ENCODE assay signal across 19 mouse cellular contexts in the genomic region with DNA sequence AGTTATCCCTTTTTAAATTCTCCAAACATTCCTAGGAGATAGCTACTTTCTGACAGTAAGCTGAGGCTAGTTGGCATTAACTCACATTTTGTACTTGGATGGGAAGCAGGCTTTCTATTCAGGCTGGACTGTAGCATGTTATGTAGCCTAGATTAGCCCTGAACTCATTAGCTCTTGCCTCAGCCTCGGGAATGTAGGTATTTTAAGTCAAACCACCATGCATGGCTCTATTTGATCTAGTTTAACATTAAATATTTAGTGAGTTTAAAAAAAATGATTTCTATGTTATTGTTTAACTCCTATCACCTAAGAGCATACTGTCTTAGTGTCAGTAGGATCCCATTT.
A peak's percentile ranks its signal among the peaks of the same experiment; 100 is the strongest.
DNase-seq lines count a peak whose midpoint lies in the region; ATAC-seq and TF ChIP-seq lines count a peak whose summit lies in the region.
"Had no signal": no experiment of that assay in that cellular context is flagged by ENCODE, and none has a peak within 500 bp of the region (broad histone marks: within the 10 kb centered on the region; RNA-seq: fewer than 3 reads in every experiment).

No protein-coding gene starts in this region.

- H3K4me3 ChIP-seq in heart, embryonic 13.5 days = no peak overlapping the region
- H3K4me3 ChIP-seq in heart, embryonic 10.5 days = no peak overlapping the region
- no peak overlapping the region for H3K4me3 ChIP-seq in intestine, embryonic 14.5 days (ENCODE audit: low read depth, low read length)
- H3K4me3 ChIP-seq in intestine, postnatal 0 days (ENCODE audit: low read depth, low read length) = no peak overlapping the region
- H3K4me3 ChIP-seq in neural tube, embryonic 11.5 days (ENCODE audit: low read depth, low read length) = no peak overlapping the region
- H3K4me3 ChIP-seq in neural tube, embryonic 15.5 days (replicated peaks) = no peak overlapping the region
- no peak overlapping the region for H3K4me3 ChIP-seq in embryonic facial prominence, embryonic 15.5 days (replicated peaks)
- H3K4me3 ChIP-seq: embryonic facial prominence, embryonic 13.5 days; forebrain, embryonic 10.5 days; limb, embryonic 12.5 days; liver, embryonic 13.5 days; lung, embryonic 15.5 days; midbrain, embryonic 10.5 days had no signal

- H3K4me2 ChIP-seq in heart, embryonic 13.5 days = no peak overlapping the region
- no peak overlapping the region for H3K4me2 ChIP-seq in intestine, embryonic 14.5 days (ENCODE audit: low read length)
- H3K4me2 ChIP-seq in intestine, postnatal 0 days (replicated peaks; ENCODE audit: low read depth) = no peak overlapping the region
- H3K4me2 ChIP-seq in neural tube, embryonic 11.5 days (ENCODE audit: low read depth) = no peak overlapping the region
- H3K4me2 ChIP-seq in neural tube, embryonic 15.5 days = no peak overlapping the region
- no peak overlapping the region for H3K4me2 ChIP-seq in embryonic facial prominence, embryonic 15.5 days (replicated peaks)
- H3K4me2 ChIP-seq: embryonic facial prominence, embryonic 13.5 days; limb, embryonic 12.5 days; liver, embryonic 13.5 days; lung, embryonic 15.5 days had no signal

- TF ChIP-seq CTCF in intestine, postnatal 0 days (IDR thresholded peaks at IDR 0.05; ENCODE audit: low read depth) = no peak

- H3K36me3 ChIP-seq in heart, embryonic 13.5 days = peaks cover 3% of the 10 kb centered on the region; the same call in 1 of the 2 replicates
- H3K36me3 ChIP-seq in heart, embryonic 10.5 days = peaks cover 3% of the 10 kb centered on the region; the same call in 1 of the 2 replicates
- no peaks in the 10 kb centered on the region for H3K36me3 ChIP-seq in intestine, embryonic 14.5 days (ENCODE audit: control insufficient read depth, insufficient read depth, low read length)
- no peaks in the 10 kb centered on the region for H3K36me3 ChIP-seq in intestine, postnatal 0 days (ENCODE audit: control insufficient read depth, insufficient read depth)
- H3K36me3 ChIP-seq in neural tube, embryonic 11.5 days (ENCODE audit: control insufficient read depth, insufficient read depth, low read length) = no peaks in the 10 kb centered on the region
- no peaks in the 10 kb centered on the region for H3K36me3 ChIP-seq in neural tube, embryonic 15.5 days
- no peaks in the 10 kb centered on the region for H3K36me3 ChIP-seq in embryonic facial prominence, embryonic 15.5 days
- H3K36me3 ChIP-seq: forebrain, embryonic 10.5 days; liver, embryonic 13.5 days; lung, embryonic 15.5 days; midbrain, embryonic 10.5 days had no signal

- 38% methylated on average over 1 of the region's 1 CpGs for WGBS in heart, embryonic 13.5 days
- WGBS in heart, embryonic 10.5 days = 49% methylated on average over 1 of the region's 1 CpGs
- WGBS in intestine, embryonic 14.5 days = 21% methylated on average over 1 of the region's 1 CpGs
- WGBS in intestine, postnatal 0 days = 15% methylated on average over 1 of the region's 1 CpGs
- 68% methylated on average over 1 of the region's 1 CpGs for WGBS in neural tube, embryonic 11.5 days
- 38% methylated on average over 1 of the region's 1 CpGs for WGBS in neural tube, embryonic 15.5 days
- 43% methylated on average over 1 of the region's 1 CpGs for WGBS in embryonic facial prominence, embryonic 15.5 days

- H3K27me3 ChIP-seq in heart, embryonic 13.5 days (replicated peaks) = no peaks in the 10 kb centered on the region
- no peaks in the 10 kb centered on the region for H3K27me3 ChIP-seq in heart, embryonic 10.5 days (ENCODE audit: insufficient read depth, poor library complexity, severe bottlenecking)
- no peaks in the 10 kb centered on the region for H3K27me3 ChIP-seq in intestine, embryonic 14.5 days (replicated peaks; ENCODE audit: control insufficient read depth, insufficient read depth, low read length)
- no peaks in the 10 kb centered on the region for H3K27me3 ChIP-seq in intestine, postnatal 0 days (replicated peaks; ENCODE audit: control insufficient read depth, insufficient read depth, low read length)
- no peaks in the 10 kb centered on the region for H3K27me3 ChIP-seq in neural tube, embryonic 11.5 days (ENCODE audit: control insufficient read depth, insufficient read depth, low read length)
- no peaks in the 10 kb centered on the region for H3K27me3 ChIP-seq in neural tube, embryonic 15.5 days (replicated peaks)
- no peaks in the 10 kb centered on the region for H3K27me3 ChIP-seq in embryonic facial prominence, embryonic 15.5 days
- H3K27me3 ChIP-seq: embryonic facial prominence, embryonic 13.5 days; limb, embryonic 12.5 days; liver, embryonic 13.5 days; lung, embryonic 15.5 days had no signal

- no peak for ATAC-seq in heart, embryonic 13.5 days (ENCODE audit: extremely low read depth, insufficient number of reproducible peaks, low FRiP score, low TSS enrichment)
- ATAC-seq in intestine, embryonic 14.5 days (replicated peaks; ENCODE audit: low FRiP score, low TSS enrichment, low read depth) = no peak
- ATAC-seq in intestine, postnatal 0 days = no peak
- ATAC-seq in neural tube, embryonic 11.5 days (ENCODE audit: insufficient read depth, low FRiP score, low TSS enrichment) = 0 out of 2 replicates have a peak, but pooled peaks have one; percentile 5
- ATAC-seq in neural tube, embryonic 15.5 days (ENCODE audit: low FRiP score) = no peak
- no peak for ATAC-seq in embryonic facial prominence, embryonic 15.5 days (ENCODE audit: insufficient number of reproducible peaks, low FRiP score, low TSS enrichment, low read depth)
- ATAC-seq: activated CD4-positive, CD25-positive, alpha-beta regulatory T cell, adult 4 months; forebrain, postnatal 0 days had no signal

- peaks cover 35% of the 10 kb centered on the region for H3K4me1 ChIP-seq in heart, embryonic 13.5 days
- H3K4me1 ChIP-seq in heart, embryonic 10.5 days = peaks cover 17% of the 10 kb centered on the region; the same call in 1 of the 2 replicates
- peaks cover 9% of the 10 kb centered on the region for H3K4me1 ChIP-seq in intestine, embryonic 14.5 days (replicated peaks; ENCODE audit: control insufficient read depth, insufficient read depth, low read length)
- no peaks in the 10 kb centered on the region for H3K4me1 ChIP-seq in intestine, postnatal 0 days (replicated peaks; ENCODE audit: control insufficient read depth, insufficient read depth, low read length)
- peaks cover 3% of the 10 kb centered on the region; the same call in 1 of the 2 replicates for H3K4me1 ChIP-seq in neural tube, embryonic 11.5 days (ENCODE audit: control insufficient read depth, insufficient read depth, low read length)
- H3K4me1 ChIP-seq in neural tube, embryonic 15.5 days = no peaks in the 10 kb centered on the region
- peaks cover 7% of the 10 kb centered on the region for H3K4me1 ChIP-seq in embryonic facial prominence, embryonic 15.5 days
- H3K4me1 ChIP-seq: liver, embryonic 13.5 days had no signal

- no peak for DNase-seq in heart, embryonic 10.5 days (ENCODE audit: low spot score)
- DNase-seq in intestine, embryonic 14.5 days (ENCODE audit: low spot score) = no peak
- no peak for DNase-seq in neural tube, embryonic 11.5 days (ENCODE audit: low spot score)
- no peak for DNase-seq in right cerebral cortex, postnatal 36 days (ENCODE audit: low spot score in 2 of 2)
- DNase-seq: cerebellum, adult 9-11 months; forebrain, postnatal 0 days; liver, embryonic 13.5 days; thymus, adult 2 months had no signal

- H3K9ac ChIP-seq in heart, embryonic 13.5 days = no peak overlapping the region
- H3K9ac ChIP-seq in intestine, embryonic 14.5 days (ENCODE audit: low read length) = no peak overlapping the region
- no peak overlapping the region for H3K9ac ChIP-seq in intestine, postnatal 0 days (ENCODE audit: low read depth, low read length)
- H3K9ac ChIP-seq in neural tube, embryonic 11.5 days (ENCODE audit: low read length) = no peak overlapping the region
- no peak overlapping the region for H3K9ac ChIP-seq in neural tube, embryonic 15.5 days (replicated peaks)
- H3K9ac ChIP-seq in embryonic facial prominence, embryonic 15.5 days = no peak overlapping the region
- H3K9ac ChIP-seq: embryonic facial prominence, embryonic 13.5 days; forebrain, postnatal 0 days; limb, embryonic 12.5 days; liver, embryonic 13.5 days; lung, embryonic 15.5 days had no signal

- no peaks in the 10 kb centered on the region for H3K9me3 ChIP-seq in heart, embryonic 13.5 days
- no peaks in the 10 kb centered on the region for H3K9me3 ChIP-seq in heart, embryonic 10.5 days
- H3K9me3 ChIP-seq in intestine, embryonic 14.5 days (ENCODE audit: control insufficient read depth, low read length) = no peaks in the 10 kb centered on the region
- no peaks in the 10 kb centered on the region for H3K9me3 ChIP-seq in intestine, postnatal 0 days (ENCODE audit: control insufficient read depth)
- no peaks in the 10 kb centered on the region for H3K9me3 ChIP-seq in neural tube, embryonic 11.5 days (ENCODE audit: control insufficient read depth, low read length)
- no peaks in the 10 kb centered on the region for H3K9me3 ChIP-seq in neural tube, embryonic 15.5 days (replicated peaks)
- no peaks in the 10 kb centered on the region for H3K9me3 ChIP-seq in embryonic facial prominence, embryonic 15.5 days (replicated peaks)
- H3K9me3 ChIP-seq: embryonic facial prominence, embryonic 13.5 days; liver, embryonic 13.5 days; lung, embryonic 15.5 days had no signal

- peak overlapping the region; percentile 83 for H3K27ac ChIP-seq in heart, embryonic 13.5 days (replicated peaks)
- no peak overlapping the region for H3K27ac ChIP-seq in heart, embryonic 10.5 days
- H3K27ac ChIP-seq in intestine, embryonic 14.5 days (ENCODE audit: low read depth) = 0 out of 2 replicates have a peak overlapping the region, but pooled peaks have one; percentile 1
- H3K27ac ChIP-seq in intestine, postnatal 0 days (ENCODE audit: low read depth, low read length) = no peak overlapping the region
- no peak overlapping the region for H3K27ac ChIP-seq in neural tube, embryonic 11.5 days (ENCODE audit: low read depth, low read length)
- no peak overlapping the region; the same call in 1 of the 2 replicates for H3K27ac ChIP-seq in neural tube, embryonic 15.5 days (replicated peaks)
- 0 out of 2 replicates have a peak overlapping the region, but pooled peaks have one; percentile 12 for H3K27ac ChIP-seq in embryonic facial prominence, embryonic 15.5 days (replicated peaks)
- H3K27ac ChIP-seq: forebrain, embryonic 10.5 days; liver, embryonic 13.5 days; macrophage; midbrain, embryonic 10.5 days had no signal

Comparison
In these comparisons a context has a peak if more than half of its experiments do, and no peak if none do; other contexts are left out.
1. H3K27ac ChIP-seq: peak in heart, embryonic 13.5 days (single experiment), intestine, embryonic 14.5 days (single experiment) and embryonic facial prominence, embryonic 15.5 days (single experiment); none in heart, embryonic 10.5 days (single experiment), intestine, postnatal 0 days (single experiment), neural tube, embryonic 11.5 days (single experiment) and neural tube, embryonic 15.5 days (single experiment).